Mouse (Mus musculus) limb, embryonic 15.5 days (tissue): ENCODE data around the gene Ttc28. TPM values are rescaled to one million over a fixed set of nuclear protein-coding genes. Genes with fewer than 3 reads are reported as not detected.

Experiments used
- ATAC-seq: fragments of 200-750 bp; cut with Nextera tagmentation; 2 replicates; pipeline ENCODE4 v1.8.0; 2017; ENCODE audit warnings: low read depth, moderate TSS enrichment; ENCODE audit not compliant: insufficient number of reproducible peaks, low FRiP score, low TSS enrichment
- H3K27ac ChIP-seq: fragments of 300-500 bp; sonication (generic); 2 replicates; pipeline ENCODE4 v1.5.1; 2015; ENCODE audit warnings: moderate library complexity, mild to moderate bottlenecking, inconsistent platforms
- H3K27me3 ChIP-seq: fragments of 300-500 bp; sonication (generic); 2 replicates; pipeline ENCODE4 v1.6.1; 2015; ENCODE audit warnings: inconsistent platforms
- H3K36me3 ChIP-seq: fragments of 300-500 bp; sonication (generic); 2 replicates; pipeline ENCODE4 v1.6.1; 2015; ENCODE audit warnings: inconsistent platforms
- H3K4me1 ChIP-seq: fragments of 300-500 bp; sonication (generic); 2 replicates; pipeline ENCODE4 v1.6.1; 2015; ENCODE audit warnings: inconsistent platforms
- H3K4me2 ChIP-seq: fragments of 300-500 bp; sonication (generic); 2 replicates; pipeline ENCODE4 v1.6.1; 2015; ENCODE audit warnings: mild to moderate bottlenecking, inconsistent platforms
- H3K4me3 ChIP-seq: fragments of 300-500 bp; sonication (generic); 2 replicates; pipeline ENCODE4 v1.5.1; 2015; ENCODE audit warnings: mild to moderate bottlenecking, inconsistent platforms
- H3K9ac ChIP-seq: fragments of 300-500 bp; sonication (generic); 2 replicates; pipeline ENCODE4 v1.6.1; 2015; ENCODE audit warnings: inconsistent platforms
- H3K9me3 ChIP-seq: fragments of 300-500 bp; sonication (generic); 2 replicates; pipeline ENCODE4 v1.6.1; 2016; ENCODE audit warnings: inconsistent platforms
- WGBS: fragments of 180-500 bp; shearing (Covaris S2); methylation state at CpG from one replicate; pipeline ENCODE4 v1.1.7; 2015; 5-methylcytosine and 5-hydroxymethylcytosine counted together
- polyA plus RNA-seq: library from polyadenylated mRNA; unstranded; fragments of >200 nt; fragmentation: Nextera tagmentation; extraction: Ambion mirVana; gene quantifications from 2 replicates; pipeline ENCODE4 v1.2.1, GENCODE M21; 2015

Ttc28 gene
- polyA plus RNA-seq, 1 experiment from 2014 or later: 14.7 TPM

DNA sequence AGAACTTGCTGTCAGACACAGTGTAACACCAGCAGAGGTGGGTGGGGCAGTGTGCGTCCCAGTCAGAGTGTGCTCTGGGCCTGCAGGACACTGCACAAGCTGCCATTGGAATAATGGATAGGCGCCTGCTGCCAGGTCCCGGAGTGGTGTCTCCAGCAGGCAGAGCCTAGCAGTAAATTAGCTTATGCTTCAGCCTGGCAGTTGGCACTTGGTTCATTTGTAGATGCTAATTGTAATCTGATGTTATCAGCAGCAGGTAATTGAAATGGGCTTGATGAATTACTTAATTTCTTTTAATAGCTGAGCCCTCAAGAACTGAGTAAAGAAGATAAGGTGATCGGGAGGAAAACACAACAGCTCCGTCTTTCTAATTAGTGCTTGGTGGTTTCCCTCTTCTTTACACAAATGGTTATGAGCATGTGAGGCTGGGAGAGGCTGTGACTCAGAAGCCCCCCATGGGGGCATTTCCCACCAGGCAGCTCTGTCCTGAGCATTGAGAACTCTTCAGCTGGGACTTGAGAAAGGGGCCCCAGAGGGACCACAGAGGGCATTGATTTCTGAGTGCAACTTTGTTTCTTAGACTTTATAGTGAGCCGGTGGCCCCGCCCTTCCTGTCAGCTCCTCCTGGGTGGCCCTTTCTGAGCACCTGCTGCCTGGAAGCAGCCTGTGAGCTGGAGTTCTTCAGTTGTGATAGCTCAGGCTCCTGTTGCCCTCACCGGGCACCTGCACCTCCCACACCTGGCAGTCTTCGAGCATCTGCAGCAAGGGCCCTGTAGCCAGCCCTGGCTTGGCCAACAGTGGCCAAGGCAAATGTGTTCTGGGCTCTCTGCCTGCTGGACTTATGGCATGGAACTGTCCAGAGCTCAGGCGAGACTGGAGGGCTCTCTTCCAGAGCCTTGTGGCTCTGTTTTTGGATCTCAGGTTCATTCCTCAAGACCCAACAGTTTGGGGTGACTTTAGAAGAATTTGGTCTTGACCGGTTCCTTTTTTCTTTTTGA lies 316.2 kb downstream of the Ttc28 start:
- WGBS: 41% methylated on average over 11 of the region's 11 CpGs
- Histone ChIP-seq H3K4me3 (no peak overlapping the region), H3K27me3 (no peaks in the 10 kb centered on the region), H3K4me2 (no peak overlapping the region), H3K36me3 (no peaks in the 10 kb centered on the region), H3K4me1 (peaks cover 45% of the 10 kb centered on the region), H3K27ac (no peak overlapping the region), H3K9me3 (no peaks in the 10 kb centered on the region), H3K9ac (no peak overlapping the region)
- no peak for ATAC-seq

DNA sequence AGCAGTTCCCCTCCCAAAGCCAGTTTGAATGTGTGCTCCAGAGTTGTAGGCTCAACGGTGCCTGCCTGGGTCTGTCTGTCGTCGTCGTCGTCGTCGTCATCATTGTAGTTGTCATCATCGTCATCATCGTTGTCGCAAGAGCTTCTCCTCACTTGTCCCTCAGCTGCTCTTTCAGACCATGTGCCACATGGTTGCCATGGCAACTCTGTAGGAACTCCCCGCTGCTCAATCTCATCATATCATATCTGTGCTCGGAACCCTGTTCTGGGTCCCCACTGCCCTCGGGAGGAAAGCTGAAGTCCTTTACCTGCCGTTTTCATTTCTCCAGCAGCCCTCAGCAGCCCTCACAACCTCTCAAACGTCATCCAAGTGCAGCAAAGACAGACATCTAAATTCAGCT lies 318.1 kb downstream of the Ttc28 start:
- no peaks in the 10 kb centered on the region for H3K9me3 ChIP-seq
- H3K36me3 ChIP-seq: no peaks in the 10 kb centered on the region
- H3K4me1 ChIP-seq: peaks cover 55% of the 10 kb centered on the region
- no peak for ATAC-seq
- H3K9ac ChIP-seq: no peak overlapping the region
- H3K4me2 ChIP-seq: no peak overlapping the region
- no peak overlapping the region for H3K4me3 ChIP-seq
- H3K27me3 ChIP-seq: no peaks in the 10 kb centered on the region
- no peak overlapping the region for H3K27ac ChIP-seq
- WGBS: 86% methylated on average over 15 of the region's 15 CpGs

DNA sequence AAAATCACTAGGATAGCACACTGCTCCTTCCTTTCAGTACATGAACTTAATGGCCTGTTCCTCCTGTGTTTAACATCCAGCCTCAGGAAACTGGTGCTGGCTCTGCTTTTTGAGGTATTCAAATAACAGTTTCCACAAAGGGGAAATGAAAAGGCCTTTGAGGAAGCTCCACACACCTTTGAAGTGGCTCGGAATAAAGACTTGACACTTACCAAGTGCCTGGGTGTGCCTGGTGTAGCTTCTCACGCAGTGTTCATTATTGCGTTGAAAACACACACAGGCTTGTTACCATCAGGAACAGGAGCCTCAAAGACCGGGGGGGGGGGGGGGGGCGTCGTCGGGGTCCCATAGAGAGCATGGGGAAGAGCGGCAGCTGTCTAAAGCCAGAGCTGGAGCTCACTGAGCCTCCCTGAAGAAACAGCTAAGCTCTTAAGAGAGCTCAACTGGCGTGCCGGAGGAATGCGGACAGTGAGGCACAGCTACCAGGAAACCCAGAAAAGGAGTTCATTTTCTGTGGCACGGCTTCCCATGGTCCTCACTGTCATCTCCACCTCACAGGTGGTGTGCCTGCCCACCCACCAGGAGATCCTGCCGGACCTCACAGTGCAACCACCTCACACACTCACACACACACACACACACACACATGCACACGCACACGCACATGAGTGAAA lies 320.7 kb downstream of the Ttc28 start:
- Histone ChIP-seq H3K4me1 (peaks cover 48% of the 10 kb centered on the region), H3K9ac (no peak overlapping the region), H3K27me3 (no peaks in the 10 kb centered on the region), H3K9me3 (no peaks in the 10 kb centered on the region), H3K4me3 (no peak overlapping the region), H3K36me3 (no peaks in the 10 kb centered on the region), H3K4me2 (peak overlapping the region; percentile 10; the same call in 1 of the 2 replicates), H3K27ac (peak overlapping the region; percentile 61)
- no peak for ATAC-seq
- 21% methylated on average over 15 of the region's 15 CpGs for whole genome bisulfite sequencing

DNA sequence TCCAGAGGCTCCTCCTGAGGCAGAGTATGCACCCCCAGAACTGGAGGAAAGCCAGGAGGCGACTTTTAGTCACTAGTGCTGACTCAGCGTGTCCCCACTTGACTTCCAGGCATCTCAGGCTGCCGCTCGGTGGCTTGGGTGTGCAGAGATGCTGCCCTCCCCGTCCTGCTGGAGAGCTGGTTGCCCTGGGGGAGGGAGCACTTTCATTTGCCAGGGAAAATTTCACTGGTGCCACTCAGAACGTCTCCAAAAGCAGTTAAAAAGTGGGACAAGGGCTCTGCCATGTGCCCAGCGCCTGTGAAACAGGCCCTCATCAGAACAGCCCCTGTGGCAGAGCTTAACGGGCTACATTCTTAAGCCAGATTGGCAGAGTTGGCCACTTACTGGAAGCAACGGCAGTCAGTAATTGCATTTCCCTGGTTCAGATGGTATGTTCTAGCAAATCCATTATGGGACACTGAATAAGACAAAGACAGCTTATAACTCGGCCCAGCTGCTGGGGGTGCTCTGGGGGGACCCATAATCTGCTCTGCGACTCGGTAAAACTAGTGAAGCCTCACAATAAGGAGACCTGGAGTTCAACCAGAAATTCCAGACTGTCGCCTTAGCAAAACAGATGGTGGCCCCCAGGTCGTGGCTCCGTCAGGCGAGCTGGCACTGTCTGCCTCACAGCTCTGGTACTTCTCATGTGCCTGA lies 321.5 kb downstream of the Ttc28 start:
- no peak overlapping the region for H3K9ac ChIP-seq
- WGBS: 24% methylated on average over 16 of the region's 16 CpGs

DNA sequence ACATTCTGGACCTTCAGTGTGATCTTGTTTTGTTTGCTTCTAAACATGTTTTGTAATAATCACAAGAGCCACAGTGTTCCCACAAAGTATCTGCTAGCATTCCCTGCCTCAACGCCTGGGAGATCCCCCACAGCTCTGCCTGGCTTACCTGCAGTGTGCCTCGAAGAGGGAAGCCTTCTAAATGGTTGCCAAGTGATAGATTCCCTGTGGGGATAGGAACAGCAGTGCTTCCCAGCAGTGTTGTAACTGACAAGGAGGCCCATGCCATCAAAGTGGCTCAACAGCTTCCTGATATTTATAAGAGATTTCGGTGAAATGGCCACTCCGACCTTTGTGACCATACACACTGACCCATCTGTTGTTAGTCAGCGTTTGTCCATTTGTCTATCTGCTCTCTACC lies 324.6 kb downstream of the Ttc28 start:
- Histone ChIP-seq H3K4me3 (no peak overlapping the region), H3K36me3 (no peaks in the 10 kb centered on the region), H3K9ac (no peak overlapping the region), H3K9me3 (no peaks in the 10 kb centered on the region), H3K27me3 (no peaks in the 10 kb centered on the region), H3K4me1 (peaks cover 52% of the 10 kb centered on the region), H3K4me2 (no peak overlapping the region), H3K27ac (no peak overlapping the region)
- WGBS: 65% methylated on average over 5 of the region's 5 CpGs
- ATAC-seq: no peak

More for the DNA sequence above, 321.5 kb downstream of the Ttc28 start:
- H3K4me3 ChIP-seq: no peak overlapping the region
- H3K36me3 ChIP-seq: no peaks in the 10 kb centered on the region
- peak overlapping the region; percentile 10; the same call in 1 of the 2 replicates for H3K4me2 ChIP-seq
- no peaks in the 10 kb centered on the region for H3K9me3 ChIP-seq
- peaks cover 45% of the 10 kb centered on the region for H3K4me1 ChIP-seq
- no peak for ATAC-seq
- peak overlapping the region; percentile 61 for H3K27ac ChIP-seq
- H3K27me3 ChIP-seq: no peaks in the 10 kb centered on the region

DNA sequence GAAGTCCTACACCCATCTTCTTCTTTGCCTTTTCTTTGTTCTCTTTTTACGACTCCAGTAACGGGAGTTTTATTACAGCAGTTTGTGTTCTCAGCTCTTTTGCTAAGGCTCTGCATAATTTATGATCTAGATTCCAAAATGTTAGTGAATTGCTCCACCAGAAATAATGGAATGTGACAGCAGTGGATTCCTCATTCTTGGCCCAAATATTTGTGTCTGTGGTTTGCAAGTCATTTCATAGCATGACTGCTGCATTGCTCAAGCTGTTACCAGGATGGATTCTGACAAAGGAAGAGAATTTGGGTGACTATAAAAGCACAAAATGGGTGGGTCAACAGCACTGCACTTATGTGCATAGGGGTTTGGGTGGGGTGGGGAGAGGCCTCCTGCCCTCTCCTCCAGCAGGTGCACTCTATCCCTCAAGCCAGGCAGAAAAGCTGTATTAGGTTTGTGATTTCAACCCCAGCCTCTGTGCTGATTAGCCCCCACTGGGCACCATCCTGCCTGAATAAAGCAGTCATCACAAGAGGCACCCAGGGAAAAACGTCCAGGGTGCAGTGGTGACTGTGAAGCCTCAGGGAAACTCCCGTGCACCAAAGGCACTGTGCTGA lies 325.5 kb downstream of the Ttc28 start:
- no peaks in the 10 kb centered on the region; the same call in 1 of the 2 replicates for H3K36me3 ChIP-seq
- ATAC-seq: no peak
- no peak overlapping the region for H3K9ac ChIP-seq
- H3K27me3 ChIP-seq: no peaks in the 10 kb centered on the region
- H3K9me3 ChIP-seq: no peaks in the 10 kb centered on the region
- H3K4me3 ChIP-seq: no peak overlapping the region
- H3K4me1 ChIP-seq: peaks cover 46% of the 10 kb centered on the region
- H3K27ac ChIP-seq: no peak overlapping the region; the same call in 1 of the 2 replicates
- H3K4me2 ChIP-seq: no peak overlapping the region
- WGBS: 29% methylated on average over 4 of the region's 4 CpGs

DNA sequence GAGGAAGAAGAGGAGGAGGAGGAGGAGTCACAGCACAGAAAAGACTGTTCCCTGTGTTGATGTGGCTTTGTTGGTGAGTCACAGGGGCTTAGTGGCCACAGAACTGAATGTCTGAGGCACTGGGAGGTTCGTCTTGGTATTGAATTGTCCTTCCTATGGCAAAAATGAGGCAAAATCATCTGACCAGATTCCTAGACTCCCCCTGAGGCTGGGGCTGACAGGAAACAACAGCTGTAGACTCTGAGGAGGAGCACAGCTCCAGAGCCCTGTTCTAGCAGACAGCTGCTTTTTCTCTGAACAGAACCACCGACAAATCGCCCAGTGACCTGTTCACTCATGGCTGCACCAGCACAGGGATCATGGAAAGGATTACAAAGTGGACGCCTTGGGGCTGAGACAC lies 326.2 kb downstream of the Ttc28 start:
- Histone ChIP-seq H3K9me3 (no peaks in the 10 kb centered on the region), H3K9ac (no peak overlapping the region), H3K27me3 (no peaks in the 10 kb centered on the region), H3K4me2 (no peak overlapping the region), H3K4me3 (no peak overlapping the region), H3K36me3 (no peaks in the 10 kb centered on the region; the same call in 1 of the 2 replicates), H3K27ac (no peak overlapping the region), H3K4me1 (peaks cover 39% of the 10 kb centered on the region)
- 42% methylated on average over 4 of the region's 4 CpGs for WGBS
- ATAC-seq: no peak

DNA sequence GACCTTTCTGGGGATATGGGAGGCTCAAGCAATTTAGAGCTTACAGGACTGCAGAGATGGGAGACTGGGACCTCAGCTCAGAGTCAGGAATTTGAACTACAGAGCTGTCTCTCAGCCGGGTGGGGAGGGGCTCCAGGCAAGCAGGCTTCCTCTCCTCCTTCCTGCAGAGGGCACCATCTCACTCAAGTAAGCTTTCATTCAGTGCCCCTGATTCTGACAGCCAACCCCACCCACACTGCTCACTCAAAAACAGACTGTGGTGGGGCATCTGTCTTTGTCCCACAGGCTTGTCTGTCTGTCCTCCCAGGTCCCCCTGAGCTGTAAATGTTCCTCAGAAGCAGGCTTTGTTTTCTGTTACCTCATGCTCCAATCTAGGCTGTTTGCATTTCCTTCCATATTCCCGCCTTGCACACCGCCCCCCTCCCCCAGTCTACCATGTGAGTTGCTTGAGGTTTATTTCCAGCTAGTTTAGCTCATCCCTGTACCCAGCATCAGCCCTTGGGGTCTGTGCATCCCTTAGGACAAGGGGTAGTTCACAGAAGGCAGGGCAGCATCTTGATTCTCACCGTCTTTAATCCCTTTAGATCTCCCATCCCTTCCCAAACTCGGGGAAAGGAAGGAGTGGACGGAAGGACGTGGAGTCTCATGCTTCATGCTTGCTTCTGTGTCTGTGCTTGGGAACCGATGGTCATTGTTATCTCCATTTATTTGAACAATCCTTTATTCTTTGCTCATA lies 328.5 kb downstream of the Ttc28 start:
- no peak overlapping the region for H3K27ac ChIP-seq
- ATAC-seq: no peak
- no peaks in the 10 kb centered on the region; the same call in 1 of the 2 replicates for H3K36me3 ChIP-seq
- no peak overlapping the region for H3K4me3 ChIP-seq
- H3K9ac ChIP-seq: no peak overlapping the region
- H3K27me3 ChIP-seq: no peaks in the 10 kb centered on the region
- H3K4me1 ChIP-seq: peaks cover 29% of the 10 kb centered on the region
- WGBS: 49% methylated on average over 8 of the region's 8 CpGs
- no peaks in the 10 kb centered on the region for H3K9me3 ChIP-seq
- H3K4me2 ChIP-seq: no peak overlapping the region

DNA sequence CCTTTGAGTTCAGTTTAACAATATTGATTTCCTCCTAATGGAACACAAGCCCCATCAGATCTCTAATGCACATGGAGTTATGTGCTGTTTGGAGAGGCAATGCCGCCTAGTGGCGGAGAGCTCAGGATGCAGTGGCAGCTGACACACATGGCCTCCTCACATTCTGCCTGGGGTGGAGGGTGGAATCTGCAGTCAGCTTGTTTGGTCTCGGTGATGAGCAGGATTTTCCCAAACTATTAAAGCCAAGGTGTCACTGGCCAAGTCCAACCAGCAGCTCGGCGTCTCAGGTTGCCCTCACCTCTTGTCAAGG lies 329.0 kb downstream of the Ttc28 start:
- H3K27ac ChIP-seq: no peak overlapping the region
- H3K27me3 ChIP-seq: no peaks in the 10 kb centered on the region
- no peak overlapping the region for H3K4me3 ChIP-seq
- 41% methylated on average over 5 of the region's 5 CpGs for WGBS
- ATAC-seq: no peak
- H3K9me3 ChIP-seq: no peaks in the 10 kb centered on the region
- H3K36me3 ChIP-seq: no peaks in the 10 kb centered on the region; the same call in 1 of the 2 replicates
- H3K4me2 ChIP-seq: no peak overlapping the region
- peaks cover 29% of the 10 kb centered on the region for H3K4me1 ChIP-seq
- no peak overlapping the region for H3K9ac ChIP-seq

DNA sequence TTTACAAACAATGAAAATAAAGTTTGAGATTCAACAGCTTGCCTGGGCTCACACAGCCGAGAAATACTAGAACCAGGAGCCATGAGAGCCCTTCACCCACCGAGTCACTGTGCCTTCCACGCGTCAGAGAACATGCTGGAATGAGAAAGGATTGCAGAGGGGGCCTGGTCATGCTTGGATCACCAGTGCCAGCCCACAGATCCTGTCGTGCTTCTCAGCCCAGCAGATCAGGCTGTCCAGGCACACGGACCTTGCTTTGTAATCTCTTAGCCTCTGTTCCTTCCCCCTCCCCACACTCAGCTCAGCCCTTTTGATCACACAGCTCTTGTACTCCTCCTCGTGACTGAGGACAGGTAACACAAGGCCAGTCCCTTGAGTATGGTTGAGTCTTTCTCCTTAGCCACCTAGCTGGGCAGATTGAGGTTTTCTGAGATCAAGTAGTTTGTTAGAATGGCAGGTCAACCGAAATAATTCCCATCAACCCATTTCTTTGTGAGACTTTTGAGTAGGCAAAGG lies 334.4 kb downstream of the Ttc28 start:
- Histone ChIP-seq H3K27ac (no peak overlapping the region), H3K4me1 (peaks cover 29% of the 10 kb centered on the region), H3K9me3 (no peaks in the 10 kb centered on the region), H3K9ac (no peak overlapping the region), H3K4me3 (no peak overlapping the region), H3K4me2 (no peak overlapping the region), H3K36me3 (no peaks in the 10 kb centered on the region; the same call in 1 of the 2 replicates), H3K27me3 (no peaks in the 10 kb centered on the region)
- ATAC-seq: no peak
- 72% methylated on average over 8 of the region's 8 CpGs for WGBS

DNA sequence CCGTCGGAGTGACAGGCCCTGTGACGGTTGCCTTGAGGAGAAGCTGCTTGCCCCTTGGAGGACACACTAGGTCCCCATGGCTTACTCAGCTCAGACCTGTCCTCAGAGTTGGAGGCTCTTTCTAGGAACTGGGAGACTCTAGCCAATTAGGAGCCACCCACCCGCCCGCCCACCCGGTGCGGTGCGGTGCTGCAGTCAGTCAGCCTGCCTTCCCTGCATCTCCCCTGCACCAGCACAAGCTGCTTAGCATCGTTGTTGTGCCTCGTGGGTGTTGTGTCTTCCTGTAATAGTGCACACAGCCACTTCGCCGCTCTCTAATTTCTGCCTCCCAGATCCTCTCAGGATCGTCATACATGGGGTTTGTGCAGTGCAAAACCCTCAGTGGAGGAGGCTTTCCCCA lies 335.3 kb downstream of the Ttc28 start:
- whole genome bisulfite sequencing: 69% methylated on average over 13 of the region's 13 CpGs
- Histone ChIP-seq H3K27me3 (no peaks in the 10 kb centered on the region), H3K27ac (no peak overlapping the region), H3K4me1 (peaks cover 29% of the 10 kb centered on the region), H3K4me3 (no peak overlapping the region), H3K9ac (no peak overlapping the region), H3K36me3 (no peaks in the 10 kb centered on the region), H3K9me3 (no peaks in the 10 kb centered on the region), H3K4me2 (no peak overlapping the region)
- ATAC-seq: no peak
